Mouse (Mus musculus): ENCODE data around the gene Atp8b3.

GRCm38 (mm10) chr10:80549279-80549678 is 10.4 kb upstream of the Atp8b3 start:
- TF ChIP-seq EP300 (IDR thresholded peaks at IDR 0.05; ENCODE audit: low read depth) (no peak), CTCF (IDR thresholded peaks at IDR 0.05; ENCODE audit: low read depth) (no peak)

Data from liver, embryonic 14.5 days (tissue).